Mouse (Mus musculus): ENCODE measurements around the gene Slc35f5. TPM values are rescaled to one million over a fixed set of nuclear protein-coding genes. Genes with fewer than 3 reads are reported as not detected.
"Not testable (repeated sequence)": the region's sequence is repeated elsewhere in the genome, so short reads cannot be mapped to it uniquely, and the experiment has no call there.

The Slc35f5 gene
- polyA plus RNA-seq, 1 experiment, result 14.5 TPM

DNA sequence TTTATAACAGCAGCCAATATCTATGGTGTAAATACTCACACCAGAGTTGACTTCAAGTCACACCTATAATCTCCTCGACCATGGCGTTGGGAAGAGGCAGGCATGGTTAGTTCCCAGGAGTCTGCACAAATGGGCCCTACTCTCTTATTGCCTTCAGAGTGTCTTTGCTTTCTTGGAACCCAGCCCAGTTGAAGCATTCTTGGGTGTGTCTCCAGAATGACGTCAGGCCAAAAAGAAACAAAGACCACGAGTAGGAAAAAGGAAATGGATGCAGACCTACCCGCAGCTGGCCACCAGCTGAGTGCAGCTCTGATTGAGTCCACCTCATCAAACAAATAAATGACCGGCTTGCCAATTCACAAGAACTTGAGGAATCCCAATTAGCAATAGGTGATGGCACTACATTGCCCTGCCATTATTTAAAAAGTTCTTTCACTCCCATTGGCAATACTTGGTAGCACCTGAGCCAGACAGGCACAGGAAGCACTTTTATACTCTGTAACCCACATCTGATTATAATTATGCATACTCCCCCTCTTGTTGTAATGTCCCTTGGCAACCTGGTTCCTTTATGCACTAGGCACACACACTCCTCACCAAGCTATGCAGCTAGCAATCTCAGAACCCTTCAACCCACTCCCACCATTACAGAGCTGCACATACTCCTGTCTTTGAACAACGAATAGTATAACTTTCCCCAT, 34.3 kb upstream of the Slc35f5 start:
- H3ac ChIP-seq (ENCODE audit: control insufficient read depth, insufficient read length), result no peak overlapping the region
- no peak overlapping the region for H3K4me3 ChIP-seq
- H3K4me2 ChIP-seq (ENCODE audit: low read depth), result peak overlapping the region; percentile 54
- TF ChIP-seq REST (IDR thresholded peaks at IDR 0.05; ENCODE audit: insufficient read depth, insufficient read length) (no peak), TCF3 (IDR thresholded peaks at IDR 0.05; ENCODE audit: insufficient read length, low read depth) (no peak), TCF12 (IDR thresholded peaks at IDR 0.05; ENCODE audit: insufficient read depth, poor library complexity, severe bottlenecking) (no peak), CEBPB (IDR thresholded peaks at IDR 0.05; ENCODE audit: insufficient read depth, poor library complexity, severe bottlenecking) (no peak), POLR2A (IDR thresholded peaks at IDR 0.05; ENCODE audit: insufficient read length, low read depth) (no peak), POLR2AphosphoS2 (IDR thresholded peaks at IDR 0.05; ENCODE audit: insufficient read length, low read depth) (no peak), MYOD1 (IDR thresholded peaks at IDR 0.05; ENCODE audit: control insufficient read depth in 1 of 3, insufficient read length in 2 of 3, low read depth in 2 of 3) (no peak), MAX (IDR thresholded peaks at IDR 0.05; ENCODE audit: low read depth) (no peak), USF1 (IDR thresholded peaks at IDR 0.05; ENCODE audit: low read depth) (no peak), SRF (IDR thresholded peaks at IDR 0.05; ENCODE audit: control insufficient read depth, insufficient read length, low read depth) (no peak), E2F4 (IDR thresholded peaks at IDR 0.05; ENCODE audit: insufficient read depth) (no peak), MYOG (IDR thresholded peaks at IDR 0.05; ENCODE audit: control insufficient read depth in 1 of 3, insufficient read depth in 1 of 3, insufficient read length in 2 of 3, low read depth in 2 of 3) (no peak)
- H3K27me3 ChIP-seq (ENCODE audit: control insufficient read depth, insufficient read depth, insufficient read length), result no peaks in the 10 kb centered on the region
- no peaks in the 10 kb centered on the region for H3K36me3 ChIP-seq (ENCODE audit: control insufficient read depth, insufficient read depth)
- H3K79me2 ChIP-seq (ENCODE audit: control insufficient read depth, insufficient read depth), result no peaks in the 10 kb centered on the region

DNA sequence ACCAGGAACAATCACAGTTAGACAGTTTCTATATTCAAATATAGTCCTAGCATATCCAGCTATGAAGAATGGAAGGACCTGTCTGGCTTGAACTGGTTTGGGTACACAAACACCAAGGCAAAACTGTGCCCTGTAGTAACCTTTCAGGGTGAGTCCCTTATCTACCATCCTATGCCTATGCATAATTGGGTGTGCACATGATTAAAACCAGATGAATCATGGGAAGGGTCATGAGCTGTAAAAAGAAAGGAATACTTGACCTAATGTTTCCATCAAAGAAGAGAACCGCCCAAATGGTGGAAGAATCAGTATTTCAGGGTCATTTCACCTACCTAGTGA, 33.8 kb upstream of the Slc35f5 start:
- Histone ChIP-seq H3K36me3 (ENCODE audit: control insufficient read depth, insufficient read depth) (no peaks in the 10 kb centered on the region), H3K79me2 (ENCODE audit: control insufficient read depth, insufficient read depth) (no peaks in the 10 kb centered on the region), H3K4me3 (no peak overlapping the region), H3ac (ENCODE audit: control insufficient read depth, insufficient read length) (no peak overlapping the region), H3K4me2 (ENCODE audit: low read depth) (no peak overlapping the region), H3K27me3 (ENCODE audit: control insufficient read depth, insufficient read depth, insufficient read length) (no peaks in the 10 kb centered on the region)
- TF ChIP-seq REST (IDR thresholded peaks at IDR 0.05; ENCODE audit: insufficient read depth, insufficient read length) (no peak), POLR2A (IDR thresholded peaks at IDR 0.05; ENCODE audit: insufficient read length, low read depth) (no peak), CEBPB (IDR thresholded peaks at IDR 0.05; ENCODE audit: insufficient read depth, poor library complexity, severe bottlenecking) (no peak), TCF3 (IDR thresholded peaks at IDR 0.05; ENCODE audit: insufficient read length, low read depth) (no peak), MAX (IDR thresholded peaks at IDR 0.05; ENCODE audit: low read depth) (no peak), MYOD1 (IDR thresholded peaks at IDR 0.05; ENCODE audit: control insufficient read depth in 1 of 3, insufficient read length in 2 of 3, low read depth in 2 of 3) (no peak), POLR2AphosphoS2 (IDR thresholded peaks at IDR 0.05; ENCODE audit: insufficient read length, low read depth) (no peak)

DNA sequence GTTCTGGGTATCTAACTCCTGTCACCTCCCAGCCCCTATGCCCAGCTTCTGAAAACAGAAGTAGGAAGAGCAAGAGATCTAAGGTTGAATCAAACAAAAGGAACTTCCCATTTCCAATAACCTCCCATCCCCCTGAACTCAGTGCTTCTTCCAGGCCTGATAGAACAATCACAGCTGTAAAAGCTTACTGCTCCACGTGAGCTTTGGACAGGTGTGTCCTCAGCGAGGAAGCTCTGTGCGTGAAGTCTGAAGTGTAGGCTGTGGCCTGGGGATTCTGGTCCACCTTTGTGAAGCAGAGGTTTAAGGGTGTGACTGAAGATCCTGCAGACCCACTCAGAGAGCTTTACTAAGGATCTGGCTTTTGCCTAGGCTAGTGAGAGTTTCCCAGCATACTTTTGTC, 33.0 kb upstream of the Slc35f5 start:
- Histone ChIP-seq H3K4me3 (no peak overlapping the region), H3K4me2 (ENCODE audit: low read depth) (no peak overlapping the region), H3K79me2 (ENCODE audit: control insufficient read depth, insufficient read depth) (no peaks in the 10 kb centered on the region), H3K36me3 (ENCODE audit: control insufficient read depth, insufficient read depth) (no peaks in the 10 kb centered on the region), H3K27me3 (ENCODE audit: control insufficient read depth, insufficient read depth, insufficient read length) (no peaks in the 10 kb centered on the region), H3ac (ENCODE audit: control insufficient read depth, insufficient read length) (no peak overlapping the region)
- TF ChIP-seq MAX (IDR thresholded peaks at IDR 0.05; ENCODE audit: low read depth) (no peak), USF1 (IDR thresholded peaks at IDR 0.05; ENCODE audit: low read depth) (no peak), TCF12 (IDR thresholded peaks at IDR 0.05; ENCODE audit: insufficient read depth, poor library complexity, severe bottlenecking) (no peak), E2F4 (IDR thresholded peaks at IDR 0.05; ENCODE audit: insufficient read depth) (no peak), REST (IDR thresholded peaks at IDR 0.05; ENCODE audit: insufficient read depth, insufficient read length) (no peak), MYOG (IDR thresholded peaks at IDR 0.05; ENCODE audit: control insufficient read depth in 1 of 3, insufficient read depth in 1 of 3, insufficient read length in 2 of 3, low read depth in 2 of 3) (no peak), TCF3 (IDR thresholded peaks at IDR 0.05; ENCODE audit: insufficient read length, low read depth) (no peak), SRF (IDR thresholded peaks at IDR 0.05; ENCODE audit: control insufficient read depth, insufficient read length, low read depth) (no peak), CEBPB (IDR thresholded peaks at IDR 0.05; ENCODE audit: insufficient read depth, poor library complexity, severe bottlenecking) (no peak), POLR2AphosphoS2 (IDR thresholded peaks at IDR 0.05; ENCODE audit: insufficient read length, low read depth) (no peak), MYOD1 (IDR thresholded peaks at IDR 0.05; ENCODE audit: control insufficient read depth in 1 of 3, insufficient read length in 2 of 3, low read depth in 2 of 3) (no peak), POLR2A (IDR thresholded peaks at IDR 0.05; ENCODE audit: insufficient read length, low read depth) (no peak)

DNA sequence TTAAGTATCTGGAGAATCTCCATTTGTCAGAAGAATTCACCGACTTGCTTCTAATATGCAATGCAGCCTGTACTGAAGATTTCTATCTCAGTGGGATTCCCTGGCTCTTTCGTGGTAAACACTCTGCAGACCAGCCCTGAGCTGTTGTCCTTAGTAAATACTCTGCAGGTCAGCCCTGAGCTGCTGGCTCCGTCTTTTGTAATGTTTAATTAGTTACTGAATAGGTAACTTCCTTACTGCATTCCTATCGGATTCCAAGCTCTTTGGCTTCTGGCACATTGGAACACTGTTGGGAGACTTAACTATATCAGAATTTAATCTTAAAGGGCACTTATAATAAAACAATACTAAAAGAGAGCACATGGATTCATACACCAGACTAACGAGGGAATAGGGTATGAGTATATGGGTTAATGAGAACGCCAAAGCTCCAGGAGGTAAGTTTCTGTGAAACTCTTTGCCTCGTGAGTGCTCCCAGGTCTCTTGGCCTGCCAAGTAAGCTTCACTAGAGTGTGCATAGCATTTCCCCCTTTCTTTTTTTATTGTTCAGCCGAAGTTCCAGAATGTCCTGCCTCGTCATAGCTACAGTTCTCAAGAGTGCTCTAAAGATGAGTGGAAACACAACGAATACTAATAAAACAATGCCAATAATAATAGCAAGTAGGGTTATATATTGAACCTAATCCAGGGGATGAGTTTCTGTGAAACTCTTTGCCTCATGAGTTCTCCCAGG, 27.0 kb upstream of the Slc35f5 start:
- H3K4me3 ChIP-seq; H3K36me3 ChIP-seq (ENCODE audit: control insufficient read depth, insufficient read depth); H3ac ChIP-seq (ENCODE audit: control insufficient read depth, insufficient read length); H3K27me3 ChIP-seq (ENCODE audit: control insufficient read depth, insufficient read depth, insufficient read length); H3K79me2 ChIP-seq (ENCODE audit: control insufficient read depth, insufficient read depth); H3K4me2 ChIP-seq (ENCODE audit: low read depth): not testable (repeated sequence)

- TF ChIP-seq MYOD1 (IDR thresholded peaks at IDR 0.05; ENCODE audit: control insufficient read depth in 1 of 3, insufficient read length in 2 of 3, low read depth in 2 of 3), result no peak
- no peak for TF ChIP-seq USF1 (IDR thresholded peaks at IDR 0.05; ENCODE audit: low read depth)
- TF ChIP-seq POLR2A (IDR thresholded peaks at IDR 0.05; ENCODE audit: insufficient read length, low read depth), result no peak
- TF ChIP-seq SRF (IDR thresholded peaks at IDR 0.05; ENCODE audit: control insufficient read depth, insufficient read length, low read depth), result no peak
- TF ChIP-seq MAX (IDR thresholded peaks at IDR 0.05; ENCODE audit: low read depth), result no peak
- TF ChIP-seq MYOG (IDR thresholded peaks at IDR 0.05; ENCODE audit: control insufficient read depth in 1 of 3, insufficient read depth in 1 of 3, insufficient read length in 2 of 3, low read depth in 2 of 3), result no peak
- no peak for TF ChIP-seq CEBPB (IDR thresholded peaks at IDR 0.05; ENCODE audit: insufficient read depth, poor library complexity, severe bottlenecking)
- TF ChIP-seq REST (IDR thresholded peaks at IDR 0.05; ENCODE audit: insufficient read depth, insufficient read length), result no peak
- Histone ChIP-seq H3K79me2 (ENCODE audit: control insufficient read depth, insufficient read depth) (no peaks in the 10 kb centered on the region), H3K4me3 (no peak overlapping the region)
Measured at GRCm38 (mm10) chr1:125537131-125537530, 23.3 kb upstream of the Slc35f5 start.

More at GRCm38 (mm10) chr1:125537131-125537530, 23.3 kb upstream of the Slc35f5 start:
- Histone ChIP-seq H3K4me2 (ENCODE audit: low read depth) (no peak overlapping the region), H3ac (ENCODE audit: control insufficient read depth, insufficient read length) (no peak overlapping the region), H3K27me3 (ENCODE audit: control insufficient read depth, insufficient read depth, insufficient read length) (no peaks in the 10 kb centered on the region), H3K36me3 (ENCODE audit: control insufficient read depth, insufficient read depth) (no peaks in the 10 kb centered on the region)

All from myocyte (in vitro differentiated cells).